Mouse (Mus musculus) liver, embryonic 13.5 days (tissue): ENCODE results near the gene H6pd. TPM values are rescaled to one million over a fixed set of nuclear protein-coding genes. Genes with fewer than 3 reads are reported as not detected.
A peak's percentile ranks its signal among the peaks of the same experiment; 100 is the strongest.

Source experiments
- ATAC-seq: fragments of 200-750 bp; cut with Nextera tagmentation; 2 replicates; pipeline ENCODE4 v1.8.0; 2017; ENCODE audit warnings: low read depth, mild to moderate bottlenecking, moderate number of reproducible peaks, moderate library complexity
- DNase-seq: peaks from one replicate; pipeline ENCODE4 v3.0.0; 2022
- H3K27ac ChIP-seq: fragments of 300-500 bp; sonication (generic); 2 replicates; pipeline ENCODE4 v1.5.1; 2015; ENCODE audit warnings: moderate library complexity, mild to moderate bottlenecking, inconsistent platforms
- H3K27me3 ChIP-seq: fragments of 300-500 bp; sonication (generic); 2 replicates; pipeline ENCODE4 v1.6.1; 2015; ENCODE audit warnings: mild to moderate bottlenecking, inconsistent platforms
- H3K36me3 ChIP-seq: fragments of 300-500 bp; sonication (generic); 2 replicates; pipeline ENCODE4 v1.6.1; 2015; ENCODE audit warnings: mild to moderate bottlenecking, inconsistent platforms
- H3K4me1 ChIP-seq: fragments of 300-500 bp; sonication (generic); replicated peaks from 2 replicates; pipeline ENCODE4 v1.6.1; 2015; ENCODE audit warnings: inconsistent platforms
- H3K4me2 ChIP-seq: fragments of 300-500 bp; sonication (generic); 2 replicates; pipeline ENCODE4 v1.6.1; 2015; ENCODE audit warnings: inconsistent platforms, mild to moderate bottlenecking, moderate library complexity
- H3K4me3 ChIP-seq: fragments of 300-500 bp; sonication (generic); replicated peaks from 2 replicates; pipeline ENCODE4 v1.5.1; 2015; ENCODE audit warnings: mild to moderate bottlenecking, inconsistent platforms
- H3K9ac ChIP-seq: fragments of 300-500 bp; sonication (generic); 2 replicates; pipeline ENCODE4 v1.6.1; 2015; ENCODE audit warnings: mild to moderate bottlenecking, inconsistent platforms
- H3K9me3 ChIP-seq: fragments of 300-500 bp; sonication (generic); replicated peaks from 2 replicates; pipeline ENCODE4 v1.6.1; 2016; ENCODE audit warnings: inconsistent platforms
- WGBS: fragments of 180-500 bp; shearing (Covaris S2); methylation state at CpG from one replicate; pipeline ENCODE4 v1.1.7; 2015; ENCODE audit not compliant: insufficient replicate concordance; 5-methylcytosine and 5-hydroxymethylcytosine counted together
- polyA plus RNA-seq: library from polyadenylated mRNA; unstranded; fragments of >200 nt; fragmentation: Nextera tagmentation; extraction: Ambion mirVana; gene quantifications from 2 replicates; pipeline ENCODE4 v1.2.1, GENCODE M21; 2015

The H6pd gene
- polyA plus RNA-seq, 1 experiment from 2014 or later: 6.8 TPM

GRCm38 (mm10) chr4:150015436-150015835 is 6.6 kb upstream of the H6pd start:
- no peak overlapping the region for H3K27ac ChIP-seq
- H3K4me1 ChIP-seq: peaks cover 20% of the 10 kb centered on the region
- ATAC-seq (no peak), DNase-seq (no peak)
- no peak overlapping the region for H3K9ac ChIP-seq
- no peak overlapping the region for H3K4me2 ChIP-seq
- no peaks in the 10 kb centered on the region for H3K9me3 ChIP-seq
- H3K27me3 ChIP-seq: no peaks in the 10 kb centered on the region
- no peak overlapping the region for H3K4me3 ChIP-seq
- WGBS: 43% methylated on average over 7 of the region's 7 CpGs
- H3K36me3 ChIP-seq: no peaks in the 10 kb centered on the region

GRCm38 (mm10) chr4:150014378-150015091 is 5.7 kb upstream of the H6pd start:
- Histone ChIP-seq H3K4me2 (no peak overlapping the region), H3K27ac (no peak overlapping the region), H3K9me3 (no peaks in the 10 kb centered on the region), H3K9ac (no peak overlapping the region), H3K27me3 (no peaks in the 10 kb centered on the region), H3K36me3 (no peaks in the 10 kb centered on the region), H3K4me1 (peaks cover 29% of the 10 kb centered on the region), H3K4me3 (no peak overlapping the region)
- DNase-seq (no peak), ATAC-seq (no peak)
- 60% methylated on average over 4 of the region's 4 CpGs for WGBS

GRCm38 (mm10) chr4:150013805-150014204 is 5.0 kb upstream of the H6pd start:
- H3K4me1 ChIP-seq: peaks cover 36% of the 10 kb centered on the region
- H3K27ac ChIP-seq: no peak overlapping the region
- no peak overlapping the region for H3K4me3 ChIP-seq
- H3K9ac ChIP-seq: no peak overlapping the region
- H3K27me3 ChIP-seq: no peaks in the 10 kb centered on the region
- DNase-seq: no peak
- no peak for ATAC-seq
- no peaks in the 10 kb centered on the region for H3K9me3 ChIP-seq
- no peak overlapping the region for H3K4me2 ChIP-seq
- WGBS: 68% methylated on average over 5 of the region's 5 CpGs
- no peaks in the 10 kb centered on the region for H3K36me3 ChIP-seq

GRCm38 (mm10) chr4:150013186-150013690 is 4.4 kb upstream of the H6pd start:
- Histone ChIP-seq H3K27ac (no peak overlapping the region), H3K27me3 (no peaks in the 10 kb centered on the region), H3K4me2 (no peak overlapping the region), H3K4me1 (peaks cover 42% of the 10 kb centered on the region), H3K9me3 (no peaks in the 10 kb centered on the region), H3K9ac (no peak overlapping the region), H3K4me3 (no peak overlapping the region), H3K36me3 (no peaks in the 10 kb centered on the region)
- no peak for DNase-seq
- 67% methylated on average over 8 of the region's 8 CpGs for WGBS
- no peak for ATAC-seq

DNA sequence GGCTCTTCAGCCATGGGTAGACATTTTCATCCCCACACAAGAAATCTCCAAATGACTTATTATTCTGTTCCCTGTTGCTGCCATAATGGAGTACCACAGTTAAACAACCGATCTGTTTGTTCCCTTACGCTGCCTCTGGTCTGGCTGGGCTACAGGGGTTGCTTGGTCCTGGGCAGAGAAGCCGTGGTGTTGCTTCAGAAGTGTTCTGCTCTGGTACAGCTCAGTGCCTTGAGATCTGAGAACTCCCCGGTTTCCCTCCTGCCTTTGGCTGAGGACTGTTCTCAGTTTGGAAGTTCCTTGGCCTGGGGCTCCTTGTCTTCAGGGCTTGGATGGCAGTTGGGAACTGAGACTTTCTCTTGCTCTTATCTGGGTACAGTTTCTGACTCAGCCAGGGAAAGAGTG is 3.5 kb upstream of the H6pd start:
- Histone ChIP-seq H3K4me1 (peaks cover 51% of the 10 kb centered on the region), H3K27me3 (no peaks in the 10 kb centered on the region), H3K36me3 (no peaks in the 10 kb centered on the region), H3K27ac (peak overlapping the region; percentile 34), H3K9ac (no peak overlapping the region), H3K4me2 (no peak overlapping the region), H3K9me3 (no peaks in the 10 kb centered on the region), H3K4me3 (no peak overlapping the region)
- DNase-seq (no peak), ATAC-seq (no peak)
- 44% methylated on average over 4 of the region's 4 CpGs for WGBS

DNA sequence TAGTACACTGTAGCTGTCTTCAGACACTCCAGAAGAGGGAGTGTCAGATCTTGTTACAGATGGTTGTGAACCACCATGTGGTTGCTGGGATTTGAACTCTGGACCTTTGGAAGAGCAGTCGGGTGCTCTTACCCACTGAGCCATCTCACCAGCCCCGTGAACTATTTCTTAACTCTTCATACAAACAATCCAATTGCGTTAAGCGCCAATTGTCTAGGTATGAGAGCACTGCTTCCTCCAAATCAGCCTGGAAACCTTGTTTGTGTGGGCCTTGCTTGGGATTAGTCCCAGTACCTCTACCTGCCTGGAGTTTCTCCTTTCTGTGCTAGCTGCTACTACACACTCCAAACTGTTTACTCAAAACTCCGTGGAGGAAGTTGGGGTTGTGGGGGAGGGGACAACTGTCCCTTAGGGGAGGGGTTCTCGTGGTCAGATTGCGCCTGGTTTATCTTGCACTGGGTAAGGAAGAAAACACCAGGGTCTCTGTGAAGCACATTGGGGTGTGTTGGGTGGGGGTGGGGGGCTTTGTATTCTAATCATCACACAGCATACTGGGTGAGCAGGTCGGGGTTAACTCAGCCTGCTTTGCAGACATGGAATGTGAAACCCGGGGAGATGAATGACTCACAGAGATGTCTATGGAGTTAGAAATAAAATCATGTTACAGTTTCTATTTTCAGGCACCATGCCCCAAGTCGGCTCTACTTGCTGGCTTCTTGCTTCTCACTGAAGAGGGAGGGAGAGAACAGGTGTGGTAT is 2.9 kb upstream of the H6pd start:
- H3K4me2 ChIP-seq: no peak overlapping the region
- H3K4me1 ChIP-seq: peaks cover 57% of the 10 kb centered on the region

DNA sequence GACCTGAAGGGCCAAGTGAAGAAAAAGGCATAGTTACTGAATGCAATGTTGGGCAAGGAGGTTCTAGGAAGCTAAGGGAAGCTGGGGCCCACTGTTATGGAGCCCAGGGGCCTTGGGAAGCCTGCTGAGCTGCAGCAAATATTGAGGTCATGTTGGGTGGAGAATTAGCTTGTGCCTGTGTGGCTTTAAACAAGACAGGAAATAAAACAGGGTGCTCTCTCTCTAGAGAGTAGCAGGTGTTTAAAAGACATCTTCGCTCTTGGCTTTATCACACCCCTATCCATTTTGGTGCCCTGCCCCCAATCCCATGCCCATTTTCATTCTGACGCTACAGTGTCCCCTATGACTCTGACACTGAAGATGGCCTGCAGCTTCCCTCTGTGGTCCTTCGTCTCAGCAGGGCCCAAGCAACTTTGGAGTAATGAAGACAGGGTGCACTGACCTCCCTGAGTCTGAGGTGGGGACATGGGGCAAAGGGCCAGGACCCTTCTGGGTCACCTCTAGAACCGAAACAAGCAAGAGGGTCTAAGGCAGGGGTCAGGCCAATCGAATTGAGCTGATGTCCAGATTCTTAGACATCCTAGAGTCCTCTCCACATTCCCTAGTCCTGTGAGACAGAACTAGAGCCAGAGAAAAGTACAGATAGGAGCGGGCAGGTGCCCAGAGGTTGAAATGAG is 1.4 kb upstream of the H6pd start:
- Histone ChIP-seq H3K27ac (0 out of 2 replicates have a peak overlapping the region, but pooled peaks have one; percentile 9), H3K4me2 (no peak overlapping the region), H3K9me3 (no peaks in the 10 kb centered on the region), H3K36me3 (peaks cover 10% of the 10 kb centered on the region), H3K9ac (no peak overlapping the region), H3K4me1 (peaks cover 64% of the 10 kb centered on the region), H3K4me3 (no peak overlapping the region), H3K27me3 (no peaks in the 10 kb centered on the region)
- no peak for ATAC-seq
- 75% methylated on average over 6 of the region's 6 CpGs for WGBS
- DNase-seq: no peak

More for the DNA sequence above, 2.9 kb upstream of the H6pd start:
- ATAC-seq (no peak), DNase-seq (no peak)
- H3K36me3 ChIP-seq: no peaks in the 10 kb centered on the region
- no peaks in the 10 kb centered on the region for H3K9me3 ChIP-seq
- peak overlapping the region; percentile 34 for H3K27ac ChIP-seq
- H3K4me3 ChIP-seq: no peak overlapping the region
- WGBS: 21% methylated on average over 10 of the region's 10 CpGs
- no peaks in the 10 kb centered on the region for H3K27me3 ChIP-seq
- no peak overlapping the region for H3K9ac ChIP-seq

- Histone ChIP-seq H3K36me3 (peaks cover 14% of the 10 kb centered on the region), H3K9me3 (no peaks in the 10 kb centered on the region), H3K9ac (no peak overlapping the region), H3K27ac (0 out of 2 replicates have a peak overlapping the region, but pooled peaks have one; percentile 88), H3K4me3 (peak overlapping the region; percentile 73; the same call in 1 of the 2 replicates), H3K27me3 (no peaks in the 10 kb centered on the region), H3K4me2 (peak overlapping the region; percentile 94), H3K4me1 (peaks cover 64% of the 10 kb centered on the region)
- 78% methylated on average over 6 of the region's 6 CpGs for WGBS
- ATAC-seq (no peak), DNase-seq (no peak)
These were observed 736 bp upstream of the H6pd start for GRCm38 (mm10) chr4:150009587-150009930.

DNA sequence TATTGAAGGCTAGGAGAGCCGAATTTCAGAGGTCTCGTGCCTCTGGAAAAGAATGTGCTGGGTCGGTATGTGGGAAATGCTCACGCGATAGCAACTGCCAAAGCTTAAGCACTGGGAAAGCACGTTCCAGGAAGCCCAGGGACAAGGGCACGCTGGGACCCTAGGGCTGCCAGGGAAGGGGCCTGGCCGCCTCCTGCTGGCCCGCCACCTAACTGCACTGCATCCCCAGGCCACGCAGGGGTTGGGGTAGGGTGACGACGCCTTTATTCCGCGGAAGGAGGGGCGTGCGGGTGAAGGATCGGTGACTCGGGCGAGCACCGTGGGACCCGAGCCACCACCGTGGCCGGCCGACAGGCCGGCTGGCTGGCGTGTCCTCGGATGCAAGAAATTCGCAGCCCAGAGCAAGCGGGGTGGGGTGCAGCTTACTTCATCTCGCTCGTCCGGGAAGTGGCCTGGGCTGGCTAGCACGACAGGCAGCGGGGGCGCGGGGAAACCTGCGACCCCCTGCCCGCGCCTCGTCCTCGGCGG is 434 bp downstream of the H6pd start:
- H3K36me3 ChIP-seq: peaks cover 14% of the 10 kb centered on the region
- under 1% methylated on average over 37 of the region's 42 CpGs for WGBS
- peak overlapping the region; percentile 88 for H3K27ac ChIP-seq
- DNase-seq: peak; percentile 60
- H3K4me1 ChIP-seq: peaks cover 70% of the 10 kb centered on the region
- peak overlapping the region; percentile 94 for H3K4me2 ChIP-seq
- peak overlapping the region; percentile 83 for H3K9ac ChIP-seq
- no peaks in the 10 kb centered on the region for H3K9me3 ChIP-seq
- H3K4me3 ChIP-seq: peak overlapping the region; percentile 73
- no peaks in the 10 kb centered on the region for H3K27me3 ChIP-seq
- ATAC-seq: peak; percentile 77

- Histone ChIP-seq H3K4me2 (peak overlapping the region; percentile 94), H3K9me3 (no peaks in the 10 kb centered on the region), H3K9ac (peak overlapping the region; percentile 83; the same call in 1 of the 2 replicates), H3K27me3 (no peaks in the 10 kb centered on the region), H3K36me3 (peaks cover 14% of the 10 kb centered on the region), H3K27ac (peak overlapping the region; percentile 88), H3K4me1 (peaks cover 71% of the 10 kb centered on the region), H3K4me3 (peak overlapping the region; percentile 73)
- ATAC-seq (no peak), DNase-seq (no peak)
- WGBS: 73% methylated on average over 3 of the region's 3 CpGs
These were observed 1.4 kb downstream of the H6pd start for GRCm38 (mm10) chr4:150007444-150007843.

DNA sequence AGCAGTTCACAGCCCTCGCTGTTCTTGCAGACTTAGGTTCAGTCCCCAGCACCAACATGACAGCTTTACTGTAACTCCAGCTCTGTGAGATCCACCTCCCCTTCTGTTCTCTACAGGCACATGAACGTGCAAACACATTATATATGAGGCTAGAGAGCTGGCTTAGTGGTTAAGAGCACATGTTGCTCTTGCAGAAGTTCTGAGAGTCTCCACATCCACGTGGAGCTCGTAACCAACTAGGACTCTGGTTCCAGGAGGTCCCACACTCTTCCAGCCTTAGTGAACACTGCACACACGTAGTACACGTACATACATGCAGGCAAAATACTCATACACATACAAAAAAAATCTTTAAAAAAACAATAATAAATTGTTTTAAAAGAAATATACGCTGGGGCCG is 1.8 kb downstream of the H6pd start:
- DNase-seq (no peak), ATAC-seq (no peak)
- H3K4me3 ChIP-seq: no peak overlapping the region
- no peaks in the 10 kb centered on the region for H3K27me3 ChIP-seq
- H3K4me2 ChIP-seq: peak overlapping the region; percentile 94
- H3K4me1 ChIP-seq: peaks cover 71% of the 10 kb centered on the region
- H3K36me3 ChIP-seq: peaks cover 14% of the 10 kb centered on the region
- H3K9me3 ChIP-seq: no peaks in the 10 kb centered on the region
- no peak overlapping the region for H3K9ac ChIP-seq
- H3K27ac ChIP-seq: peak overlapping the region; percentile 88
- 67% methylated on average over 8 of the region's 8 CpGs for WGBS
